Mouse (Mus musculus) cortical plate, adult 2 months (tissue): ENCODE data around the gene Mpv17l2. TPM values are rescaled to one million over a fixed set of nuclear protein-coding genes. Genes with fewer than 3 reads are reported as not detected.

Source experiments
- H3K27ac ChIP-seq: fragments of 200-500 bp; 2 replicates; pipeline ENCODE4 v1.5.1; 2012; ENCODE audit warnings: low read length, control low read depth, inconsistent platforms; ENCODE audit not compliant: insufficient read depth
- H3K4me1 ChIP-seq: fragments of 200-500 bp; 2 replicates; pipeline ENCODE4 v1.6.1; 2011; ENCODE audit warnings: low read length; ENCODE audit not compliant: control insufficient read depth, insufficient read depth
- H3K4me3 ChIP-seq: fragments of 200-500 bp; 2 replicates; pipeline ENCODE4 v1.5.1; 2011; ENCODE audit warnings: mild to moderate bottlenecking, low read length, control low read depth; ENCODE audit not compliant: insufficient read depth
- CTCF ChIP-seq: fragments of 200-500 bp; IDR thresholded peaks from 2 replicates; pipeline ENCODE4 v1.5.1; 2011; ENCODE audit warnings: mild to moderate bottlenecking, control low read depth, low read length; ENCODE audit not compliant: insufficient read depth; ENCODE audit errors: extremely low read depth
- POLR2A ChIP-seq: fragments of 200-500 bp; IDR thresholded peaks from 2 replicates; pipeline ENCODE4 v1.6.1; 2011; ENCODE audit warnings: mild to moderate bottlenecking, low read length, control low read depth; ENCODE audit not compliant: insufficient read depth; ENCODE audit errors: extremely low read depth
- polyA plus RNA-seq: library from polyadenylated mRNA; depleted of rRNA; stranded (reverse); fragments of >200 nt; gene quantifications from 2 replicates; pipeline ENCODE4 v1.2.3, GENCODE M21; 2012

Mpv17l2 gene
- polyA plus RNA-seq, 1 experiment, result 59.2 TPM

GRCm38 (mm10) chr8:70801156-70801555 lies 40.4 kb upstream of the Mpv17l2 start:
- Histone ChIP-seq H3K27ac (no peak overlapping the region), H3K4me1 (peaks cover 7% of the 10 kb centered on the region), H3K4me3 (no peak overlapping the region)
- TF ChIP-seq CTCF (no peak), POLR2A (peak; percentile 37; the same call in 1 of the 2 replicates)

DNA sequence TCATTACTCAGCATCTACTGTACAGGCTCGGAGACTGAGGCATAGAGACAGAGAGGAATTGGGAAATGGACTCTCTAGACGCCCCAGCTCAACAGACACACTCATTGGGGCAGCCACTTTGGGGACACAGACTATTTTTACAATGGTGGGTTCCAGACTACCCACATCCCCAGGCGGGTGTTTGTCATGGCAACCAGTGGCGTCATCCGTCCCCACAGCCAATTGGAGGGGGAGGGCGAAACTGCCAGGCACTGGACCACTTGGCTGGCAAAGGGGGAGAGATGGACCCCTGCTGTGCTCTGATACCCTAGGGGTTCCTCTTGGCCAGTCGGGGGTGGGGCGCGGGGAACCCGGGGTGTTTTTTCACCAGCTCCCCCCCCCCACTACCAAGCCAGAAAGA lies 39.9 kb upstream of the Mpv17l2 start:
- peak overlapping the region; percentile 62 for H3K27ac ChIP-seq
- H3K4me1 ChIP-seq, result peaks cover 7% of the 10 kb centered on the region
- H3K4me3 ChIP-seq, result no peak overlapping the region
- TF ChIP-seq POLR2A (no peak), CTCF (no peak)

DNA sequence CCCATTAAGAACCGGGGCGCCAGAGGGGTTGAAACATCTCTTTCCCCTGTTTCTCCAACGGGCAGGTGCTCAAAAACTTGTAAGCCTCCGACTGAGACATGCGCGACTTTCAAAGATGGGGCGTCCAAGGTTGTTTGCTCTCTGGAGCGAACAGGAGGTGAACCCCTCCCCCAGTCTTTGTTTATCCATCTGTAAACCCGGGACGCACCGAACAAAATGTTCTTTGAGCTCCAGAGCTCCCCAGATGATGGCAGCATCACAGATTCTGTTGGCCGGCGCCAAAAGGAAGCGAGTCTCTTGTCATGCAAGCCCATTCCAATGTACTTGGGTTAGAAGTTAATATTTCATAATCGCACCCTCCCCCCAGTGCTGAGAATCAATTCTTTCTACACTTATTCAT lies 37.5 kb upstream of the Mpv17l2 start:
- Histone ChIP-seq H3K27ac (peak overlapping the region; percentile 88), H3K4me1 (peaks cover 9% of the 10 kb centered on the region), H3K4me3 (peak overlapping the region; percentile 41)
- no peak for TF ChIP-seq CTCF
- no peak for TF ChIP-seq POLR2A

DNA sequence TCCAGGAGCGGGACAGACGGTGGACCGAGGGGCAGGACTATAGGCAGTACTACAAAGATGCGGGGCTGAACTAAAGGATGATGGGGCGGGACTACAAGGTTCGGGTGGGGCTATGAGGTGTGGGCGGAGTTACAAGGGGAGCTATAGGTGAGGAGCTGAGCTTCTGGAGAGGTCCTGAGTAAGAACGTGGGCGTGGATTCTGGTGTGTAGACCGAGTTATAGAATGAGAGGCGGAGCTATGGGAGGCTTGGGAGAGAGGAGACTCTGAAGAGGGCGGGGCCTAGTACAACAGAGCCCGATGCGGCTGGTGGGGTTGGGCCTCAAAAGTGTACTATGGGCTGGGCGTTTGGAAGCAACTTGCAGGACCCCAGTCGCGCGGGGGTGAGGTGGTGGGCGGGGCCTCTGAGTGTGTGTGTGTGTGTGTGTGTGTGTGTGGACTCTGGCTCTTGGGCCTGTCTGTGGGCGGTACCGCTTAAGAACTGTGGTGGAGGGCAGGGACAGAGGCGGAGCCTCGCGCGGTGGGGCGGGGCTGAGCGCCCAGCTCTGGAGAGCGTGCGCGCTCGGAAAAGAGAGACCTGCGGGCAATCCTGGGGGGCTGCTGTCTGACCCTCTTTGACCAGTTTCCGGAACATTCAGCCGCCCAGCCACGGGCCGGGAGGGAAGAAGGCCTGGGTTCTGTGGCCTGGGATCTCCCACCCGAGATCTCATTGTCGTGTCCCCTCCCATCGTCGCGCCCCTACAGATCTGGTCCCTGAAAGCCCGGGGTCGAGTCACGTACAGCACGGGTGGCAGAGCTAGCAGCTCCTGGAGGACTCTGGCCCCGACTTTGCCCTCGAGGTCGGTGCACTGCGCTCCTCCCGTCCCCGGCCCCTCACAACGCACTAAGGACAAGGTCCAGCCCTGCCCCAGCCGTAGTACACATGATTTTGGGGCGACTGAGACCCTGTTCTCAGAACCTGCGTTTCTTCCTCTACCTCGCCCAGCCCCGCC lies 36.6 kb upstream of the Mpv17l2 start:
- H3K4me1 ChIP-seq, result peaks cover 11% of the 10 kb centered on the region
- peak; percentile 22; the same call in 1 of the 2 replicates for TF ChIP-seq POLR2A
- no peak for TF ChIP-seq CTCF
- H3K4me3 ChIP-seq, result peak overlapping the region; percentile 41
- peak overlapping the region; percentile 88 for H3K27ac ChIP-seq

DNA sequence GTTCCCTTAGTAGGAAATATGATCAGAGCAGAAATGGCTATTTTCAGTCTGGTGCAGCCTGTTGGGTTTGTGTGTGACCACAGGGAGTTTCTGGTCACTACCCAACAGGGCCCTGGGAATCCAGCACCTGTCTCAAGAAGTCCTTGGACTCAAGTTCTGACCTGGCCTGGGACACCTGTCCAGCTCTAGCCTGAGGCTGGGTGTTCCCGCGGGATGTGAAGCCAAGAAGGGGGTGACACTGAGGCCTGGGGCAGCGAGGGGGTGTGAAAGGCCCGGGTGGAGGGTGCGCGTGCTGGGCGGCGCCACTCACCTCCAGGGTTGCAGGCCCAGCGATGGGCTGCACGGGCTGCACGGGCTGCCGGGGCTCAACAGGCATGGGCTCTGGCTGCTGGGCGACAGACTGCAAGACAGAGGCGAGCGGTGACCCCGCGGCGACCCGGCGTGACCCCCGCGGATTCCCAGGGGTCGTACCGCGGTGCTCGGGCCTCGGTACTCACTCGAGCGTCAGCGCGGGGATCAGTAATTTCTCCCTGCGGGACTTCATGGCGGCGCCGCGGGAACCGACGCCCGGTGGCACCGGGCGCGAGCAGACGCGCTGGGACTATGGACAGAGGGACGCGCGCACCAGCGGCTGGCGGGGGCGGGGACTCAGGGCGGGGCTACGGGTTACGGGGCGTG lies 35.8 kb upstream of the Mpv17l2 start:
- TF ChIP-seq POLR2A, result no peak
- no peak for TF ChIP-seq CTCF
- Histone ChIP-seq H3K4me1 (peaks cover 9% of the 10 kb centered on the region), H3K27ac (peak overlapping the region; percentile 88), H3K4me3 (peak overlapping the region; percentile 41)

GRCm38 (mm10) chr8:70795370-70795769 lies 34.6 kb upstream of the Mpv17l2 start:
- TF ChIP-seq POLR2A (no peak), CTCF (peak; percentile 38)
- no peak overlapping the region for H3K4me3 ChIP-seq
- H3K27ac ChIP-seq, result no peak overlapping the region
- H3K4me1 ChIP-seq, result peaks cover 9% of the 10 kb centered on the region

DNA sequence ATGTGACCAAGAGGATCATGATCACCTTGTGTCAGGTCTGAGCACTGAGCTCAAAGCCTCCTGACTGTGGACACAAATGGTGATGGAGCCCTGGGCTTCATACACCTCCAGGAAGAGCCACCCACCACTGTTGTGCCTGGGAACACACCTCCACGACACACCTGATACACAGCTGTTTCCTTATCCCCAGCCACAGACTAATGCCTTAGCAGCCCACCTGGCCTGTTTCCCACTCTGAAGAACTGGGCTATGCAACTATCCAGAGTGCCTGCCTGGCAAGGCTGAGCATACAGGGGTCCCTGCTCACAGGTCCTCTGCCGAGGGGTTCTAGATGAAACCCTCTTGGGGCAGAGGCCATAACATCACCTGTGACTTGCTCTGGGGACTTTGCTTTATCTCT lies 33.5 kb upstream of the Mpv17l2 start:
- peaks cover 6% of the 10 kb centered on the region; the same call in 1 of the 2 replicates for H3K4me1 ChIP-seq
- H3K27ac ChIP-seq, result no peak overlapping the region
- TF ChIP-seq POLR2A, result no peak
- TF ChIP-seq CTCF, result no peak
- H3K4me3 ChIP-seq, result no peak overlapping the region

GRCm38 (mm10) chr8:70792700-70793099 lies 32.0 kb upstream of the Mpv17l2 start:
- peak overlapping the region; percentile 39 for H3K4me3 ChIP-seq
- H3K4me1 ChIP-seq, result peaks cover 5% of the 10 kb centered on the region; the same call in 1 of the 2 replicates
- no peak for TF ChIP-seq POLR2A
- no peak for TF ChIP-seq CTCF
- H3K27ac ChIP-seq, result peak overlapping the region; percentile 58

DNA sequence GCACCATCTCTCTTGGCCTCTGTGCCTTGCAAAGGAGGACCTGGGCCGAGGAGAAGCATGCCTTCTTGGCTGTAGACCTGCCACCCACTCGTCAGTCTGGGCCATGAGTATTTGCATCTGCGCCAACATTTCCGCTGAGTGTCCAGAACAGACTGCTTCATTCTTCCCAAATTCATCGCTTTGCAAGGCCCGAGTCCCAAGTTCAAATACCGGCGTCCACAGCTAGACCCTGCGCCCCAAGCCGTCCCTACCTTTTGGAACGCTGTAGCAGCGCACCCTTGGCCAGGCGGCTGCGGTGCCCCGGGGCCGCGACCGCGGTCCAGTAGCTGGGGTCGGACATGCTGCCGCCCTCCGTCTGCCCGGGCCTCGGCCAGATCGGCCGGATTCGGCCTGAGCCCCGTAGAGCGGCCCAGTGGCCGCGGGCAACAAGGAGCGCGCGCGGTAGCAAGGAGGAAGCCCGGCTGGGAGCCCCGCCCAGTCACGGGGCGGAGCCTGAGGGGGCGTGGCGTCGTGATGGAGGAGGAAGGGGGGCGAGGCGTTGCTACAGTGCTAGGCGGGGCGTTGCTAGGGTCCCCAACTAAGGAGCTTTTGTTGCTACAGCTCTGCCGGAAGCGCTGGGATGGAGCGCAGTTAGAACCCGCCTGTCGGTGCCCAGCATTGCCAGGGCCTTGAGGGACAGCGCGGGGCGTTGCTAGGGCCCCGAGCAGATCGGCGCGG lies 31.4 kb upstream of the Mpv17l2 start:
- H3K4me3 ChIP-seq, result peak overlapping the region; percentile 39
- no peak for TF ChIP-seq CTCF
- TF ChIP-seq POLR2A, result peak; percentile 53
- peak overlapping the region; percentile 58 for H3K27ac ChIP-seq
- peaks cover 5% of the 10 kb centered on the region; the same call in 1 of the 2 replicates for H3K4me1 ChIP-seq
